In the genomic region with DNA sequence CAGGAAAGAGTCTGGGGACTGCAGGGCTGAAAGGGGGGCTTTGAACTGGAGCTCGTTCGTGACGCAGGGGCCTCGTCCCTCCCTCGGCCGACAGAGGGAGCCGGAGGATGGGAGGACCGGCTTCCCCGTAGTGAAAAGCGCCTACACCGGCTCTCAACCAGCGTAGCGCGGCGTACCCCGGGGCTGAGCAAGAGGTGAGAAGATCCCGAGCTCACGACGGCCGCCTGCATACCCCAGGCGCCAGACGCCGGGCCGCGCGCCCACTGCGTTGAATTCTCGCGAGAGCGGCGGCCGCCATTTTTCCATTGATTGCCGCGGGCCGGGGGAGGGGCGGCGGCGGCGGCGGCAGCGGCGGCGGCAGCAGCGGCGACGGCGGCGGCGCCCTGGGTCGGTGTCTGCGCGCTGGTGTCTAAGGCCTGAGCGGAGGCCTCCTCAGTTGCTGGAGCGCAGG, we compare ENCODE assay signal across 8 mouse cellular contexts. TPM values are rescaled to one million over a fixed set of nuclear protein-coding genes. Genes with fewer than 3 reads are reported as not detected.
DNase-seq lines count a peak whose midpoint lies in the region; ATAC-seq and TF ChIP-seq lines count a peak whose summit lies in the region.

A gene (plus strand): TSS at position 355 of the 451 bp plus-strand sequence.

- peaks cover 28% of the 10 kb centered on the region for H3K4me1 ChIP-seq in hindbrain, embryonic 16.5 days (ENCODE audit: control insufficient read depth, insufficient read depth, low read depth, low read length)

- DNase-seq in ZHBTc4 (ENCODE audit: low read depth, low spot score) = peak; percentile 92
- peak; percentile 73 to 92 for DNase-seq in cerebellum, postnatal 4 days (ENCODE audit: low spot score in 2 of 2)
- peak; percentile 92 for DNase-seq in gastrocnemius, adult 2 months
- DNase-seq in left cerebral cortex, adult 18-20 months (ENCODE audit: low spot score in 2 of 2) = peak; percentile 77 to 85
- peak; percentile 91 to 93 for DNase-seq in lung, postnatal 4 days
- peak; percentile 94 for DNase-seq in retina, postnatal 1 day
- DNase-seq in urinary bladder, adult 18-20 months (ENCODE audit: low spot score in 2 of 2) = peak; percentile 67 to 85

- WGBS in hindbrain, embryonic 16.5 days = 0% methylated on average over 35 of the region's 54 CpGs

- peak within 1 kb of the TSS; percentile 99 for H3K27ac ChIP-seq in gastrocnemius, adult 2 months
- peak within 1 kb of the TSS; percentile 98 for H3K27ac ChIP-seq in hindbrain, embryonic 16.5 days (ENCODE audit: low read depth, low read length)

- peak within 1 kb of the TSS; percentile 99 for H3K9ac ChIP-seq in hindbrain, embryonic 16.5 days (ENCODE audit: low read depth, low read length)

- H3K27me3 ChIP-seq in hindbrain, embryonic 16.5 days (replicated peaks; ENCODE audit: control insufficient read depth, insufficient read depth, low read length) = no peaks in the 10 kb centered on the region

- no peaks in the 10 kb centered on the region for H3K9me3 ChIP-seq in hindbrain, embryonic 16.5 days (ENCODE audit: control insufficient read depth, low read length)

- H3K4me2 ChIP-seq in hindbrain, embryonic 16.5 days (ENCODE audit: low read length) = peak within 1 kb of the TSS; percentile 83

- intact Hi-C loops in gastrocnemius, adult 2 months (cut with DNase I) = no loop called here

- H3K4me3 ChIP-seq in gastrocnemius, adult 2 months = peak within 1 kb of the TSS; percentile 99
- peak within 1 kb of the TSS; percentile 93 for H3K4me3 ChIP-seq in hindbrain, embryonic 16.5 days (ENCODE audit: low read length)

- peak; percentile 75 for TF ChIP-seq CTCF in gastrocnemius, adult 2 months (IDR thresholded peaks at IDR 0.05)

- no peaks in the 10 kb centered on the region for H3K36me3 ChIP-seq in hindbrain, embryonic 16.5 days (ENCODE audit: control insufficient read depth, insufficient read depth, low read length)

- peak; percentile 91 for ATAC-seq in hindbrain, embryonic 16.5 days

RNA-seq across cellular contexts. Expression of the gene that starts here (rescaled TPM):
- 100 to 1,000 TPM; 209 to 221 TPM for total RNA-seq in gastrocnemius, adult 2 months (2021)
- 53.3 and 67.6 TPM in 2 replicates for polyA plus RNA-seq in hindbrain, embryonic 16.5 days (2015; fragmentation: Nextera tagmentation; extraction: Ambion mirVana)
- total RNA-seq in left cerebral cortex, adult 18-20 months (2021) = 10 to 100 TPM; 67.6 to 68.3 TPM

Comparison
In these comparisons a context has a peak if more than half of its experiments do, and no peak if none do; other contexts are left out.
1. Peak in every context shown above with its lines: DNase-seq, ATAC-seq, H3K4me3 ChIP-seq and H3K27ac ChIP-seq.